Mouse (Mus musculus): Measurements from ENCODE around the gene 1700003F12Rik. TPM values are rescaled to one million over a fixed set of nuclear protein-coding genes. Genes with fewer than 3 reads are reported as not detected.

1700003F12Rik gene
- polyA plus RNA-seq, 2 experiments: 0.48 to 1.4 TPM

DNA sequence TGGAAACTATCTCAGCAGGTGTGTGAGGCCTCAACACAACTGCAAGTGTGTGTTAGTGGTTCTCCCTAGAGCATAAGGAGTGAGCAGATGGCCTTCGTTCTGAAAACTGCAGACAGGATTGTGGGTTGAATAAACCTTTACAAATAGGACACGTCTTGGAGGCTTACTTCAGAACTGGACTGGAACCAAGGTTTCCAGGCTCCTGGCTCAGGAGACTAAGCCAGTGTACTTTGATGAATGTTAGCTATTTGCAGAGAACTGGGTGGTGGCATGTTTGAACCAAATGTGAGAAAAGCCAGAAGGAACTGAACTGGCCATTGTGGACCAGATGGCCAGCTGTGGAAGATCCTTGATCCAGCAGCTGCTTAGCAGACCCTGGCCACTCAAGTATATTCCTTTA, 8.6 kb upstream of the 1700003F12Rik start:
- no peak for ATAC-seq (ENCODE audit: low FRiP score, low read depth)
- no peak overlapping the region for H3K27ac ChIP-seq (replicated peaks; ENCODE audit: low read depth, low read length)
- TF ChIP-seq POLR2A (IDR thresholded peaks at IDR 0.05; ENCODE audit: borderline replicate concordance, extremely low read depth, insufficient read depth, insufficient read length): no peak
- 64% methylated on average over 2 of the region's 2 CpGs for WGBS
- no peaks in the 10 kb centered on the region for H3K4me1 ChIP-seq (ENCODE audit: control insufficient read depth, insufficient read depth, low read length)
- peaks cover 40% of the 10 kb centered on the region for H3K36me3 ChIP-seq (ENCODE audit: control insufficient read depth, insufficient read depth, low read length)
- no peak for DNase-seq (ENCODE audit: low spot score)
- H3K9ac ChIP-seq (ENCODE audit: low read depth, low read length, severe bottlenecking): no peak overlapping the region
- H3K27me3 ChIP-seq (ENCODE audit: control insufficient read depth, insufficient read depth, low read length): no peaks in the 10 kb centered on the region
- no peaks in the 10 kb centered on the region for H3K9me3 ChIP-seq (ENCODE audit: control insufficient read depth, low read length)
- no peak overlapping the region for H3K4me2 ChIP-seq (replicated peaks; ENCODE audit: low read depth, low read length, severe bottlenecking)
- H3K4me3 ChIP-seq (replicated peaks; ENCODE audit: low read length): no peak overlapping the region

- ATAC-seq (ENCODE audit: low FRiP score, low read depth): no peak
- Histone ChIP-seq H3K27ac (replicated peaks; ENCODE audit: low read depth, low read length) (no peak overlapping the region), H3K9me3 (ENCODE audit: control insufficient read depth, low read length) (no peaks in the 10 kb centered on the region), H3K9ac (ENCODE audit: low read depth, low read length, severe bottlenecking) (no peak overlapping the region), H3K4me3 (replicated peaks; ENCODE audit: low read length) (no peak overlapping the region), H3K27me3 (ENCODE audit: control insufficient read depth, insufficient read depth, low read length) (no peaks in the 10 kb centered on the region), H3K4me1 (ENCODE audit: control insufficient read depth, insufficient read depth, low read length) (no peaks in the 10 kb centered on the region), H3K4me2 (replicated peaks; ENCODE audit: low read depth, low read length, severe bottlenecking) (no peak overlapping the region), H3K36me3 (ENCODE audit: control insufficient read depth, insufficient read depth, low read length) (peaks cover 36% of the 10 kb centered on the region)
- DNase-seq (ENCODE audit: low spot score): no peak
- WGBS: 65% methylated on average over 3 of the region's 3 CpGs
- TF ChIP-seq POLR2A (IDR thresholded peaks at IDR 0.05; ENCODE audit: borderline replicate concordance, extremely low read depth, insufficient read depth, insufficient read length): no peak
Measured at GRCm38 (mm10) chr2:154538710-154539109, 8.2 kb upstream of the 1700003F12Rik start.

DNA sequence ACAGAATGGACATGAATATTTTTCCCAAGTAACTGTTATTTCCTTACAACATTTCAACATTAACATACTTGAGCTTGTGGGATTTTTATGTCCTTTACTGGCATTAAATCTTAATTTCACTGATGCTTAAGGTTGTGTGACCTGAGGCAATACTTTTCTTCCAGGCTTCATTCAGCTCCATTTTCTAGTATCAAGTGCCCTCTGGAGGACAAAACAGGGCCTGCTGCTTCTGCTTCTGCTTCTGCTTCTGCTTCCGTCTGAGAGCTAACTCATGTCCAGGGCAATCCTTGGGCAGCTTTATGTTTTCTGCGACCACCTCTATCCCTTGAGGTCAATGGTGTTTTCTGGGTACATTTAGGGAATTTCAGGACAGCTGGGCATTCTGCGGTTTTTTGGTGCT, 7.2 kb upstream of the 1700003F12Rik start:
- no peaks in the 10 kb centered on the region for H3K4me1 ChIP-seq (ENCODE audit: control insufficient read depth, insufficient read depth, low read length)
- WGBS: 76% methylated on average over 3 of the region's 3 CpGs
- H3K4me3 ChIP-seq (replicated peaks; ENCODE audit: low read length): no peak overlapping the region
- no peaks in the 10 kb centered on the region for H3K9me3 ChIP-seq (ENCODE audit: control insufficient read depth, low read length)
- H3K27me3 ChIP-seq (ENCODE audit: control insufficient read depth, insufficient read depth, low read length): no peaks in the 10 kb centered on the region
- DNase-seq (ENCODE audit: low spot score) (peak; percentile 46), ATAC-seq (ENCODE audit: low FRiP score, low read depth) (no peak)
- no peak overlapping the region for H3K4me2 ChIP-seq (replicated peaks; ENCODE audit: low read depth, low read length, severe bottlenecking)
- peaks cover 26% of the 10 kb centered on the region for H3K36me3 ChIP-seq (ENCODE audit: control insufficient read depth, insufficient read depth, low read length)
- no peak overlapping the region for H3K9ac ChIP-seq (ENCODE audit: low read depth, low read length, severe bottlenecking)
- no peak for TF ChIP-seq POLR2A (IDR thresholded peaks at IDR 0.05; ENCODE audit: borderline replicate concordance, extremely low read depth, insufficient read depth, insufficient read length)
- no peak overlapping the region for H3K27ac ChIP-seq (replicated peaks; ENCODE audit: low read depth, low read length)

DNA sequence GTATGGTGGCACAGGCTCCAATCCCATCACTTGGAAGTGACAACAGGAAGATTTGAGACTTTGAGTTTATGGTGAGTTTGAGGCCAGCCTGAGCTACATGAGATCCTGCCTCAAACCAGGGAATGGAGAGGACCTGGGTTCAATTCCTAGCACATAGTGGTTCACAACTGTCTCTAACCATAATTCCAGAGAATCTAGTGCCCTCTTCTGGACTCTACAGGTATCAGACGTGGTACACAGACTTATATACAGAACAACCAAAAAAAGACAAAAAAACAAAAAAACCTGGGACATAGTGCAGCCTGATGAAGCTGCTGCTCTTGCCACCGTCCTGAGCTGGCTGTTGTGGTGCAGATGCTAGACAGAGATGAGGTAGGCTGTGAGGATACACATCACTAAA, 5.3 kb upstream of the 1700003F12Rik start:
- H3K36me3 ChIP-seq (ENCODE audit: control insufficient read depth, insufficient read depth, low read length): peaks cover 8% of the 10 kb centered on the region
- no peak for DNase-seq (ENCODE audit: low spot score)
- H3K4me1 ChIP-seq (ENCODE audit: control insufficient read depth, insufficient read depth, low read length): no peaks in the 10 kb centered on the region
- ATAC-seq (ENCODE audit: low FRiP score, low read depth): no peak
- TF ChIP-seq POLR2A (IDR thresholded peaks at IDR 0.05; ENCODE audit: borderline replicate concordance, extremely low read depth, insufficient read depth, insufficient read length): no peak
- H3K27ac ChIP-seq (replicated peaks; ENCODE audit: low read depth, low read length): no peak overlapping the region
- no peak overlapping the region for H3K4me3 ChIP-seq (replicated peaks; ENCODE audit: low read length)
- H3K9ac ChIP-seq (ENCODE audit: low read depth, low read length, severe bottlenecking): no peak overlapping the region
- 73% methylated on average over 2 of the region's 2 CpGs for WGBS
- no peaks in the 10 kb centered on the region for H3K27me3 ChIP-seq (ENCODE audit: control insufficient read depth, insufficient read depth, low read length)
- no peaks in the 10 kb centered on the region for H3K9me3 ChIP-seq (ENCODE audit: control insufficient read depth, low read length)
- H3K4me2 ChIP-seq (replicated peaks; ENCODE audit: low read depth, low read length, severe bottlenecking): no peak overlapping the region

GRCm38 (mm10) chr2:154543567-154544347, 3.1 kb upstream of the 1700003F12Rik start:
- 88% methylated on average over 9 of the region's 9 CpGs for WGBS
- H3K4me1 ChIP-seq (ENCODE audit: control insufficient read depth, insufficient read depth, low read length): no peaks in the 10 kb centered on the region
- no peaks in the 10 kb centered on the region for H3K27me3 ChIP-seq (ENCODE audit: control insufficient read depth, insufficient read depth, low read length)
- H3K36me3 ChIP-seq (ENCODE audit: control insufficient read depth, insufficient read depth, low read length): no peaks in the 10 kb centered on the region
- no peak overlapping the region for H3K9ac ChIP-seq (ENCODE audit: low read depth, low read length, severe bottlenecking)
- H3K27ac ChIP-seq (replicated peaks; ENCODE audit: low read depth, low read length): no peak overlapping the region
- no peak for ATAC-seq (ENCODE audit: low FRiP score, low read depth)
- no peak overlapping the region for H3K4me3 ChIP-seq (replicated peaks; ENCODE audit: low read length)
- no peak overlapping the region for H3K4me2 ChIP-seq (replicated peaks; ENCODE audit: low read depth, low read length, severe bottlenecking)
- no peaks in the 10 kb centered on the region for H3K9me3 ChIP-seq (ENCODE audit: control insufficient read depth, low read length)
- TF ChIP-seq POLR2A (IDR thresholded peaks at IDR 0.05; ENCODE audit: borderline replicate concordance, extremely low read depth, insufficient read depth, insufficient read length): no peak
- DNase-seq (ENCODE audit: low spot score): no peak

All from limb, embryonic 14.5 days (tissue).